Mouse (Mus musculus) limb, embryonic 14.5 days (tissue): Measurements from ENCODE around the gene Grik4. TPM values are rescaled to one million over a fixed set of nuclear protein-coding genes. Genes with fewer than 3 reads are reported as not detected.
A peak's percentile ranks its signal among the peaks of the same experiment; 100 is the strongest.
"Not testable (repeated sequence)": the region's sequence is repeated elsewhere in the genome, so short reads cannot be mapped to it uniquely, and the experiment has no call there.

Source experiments
- ATAC-seq: fragments of 200-750 bp; cut with Nextera tagmentation; 2 replicates; pipeline ENCODE4 v1.8.0; 2017; ENCODE audit warnings: low read depth, moderate number of reproducible peaks, moderate TSS enrichment; ENCODE audit not compliant: low FRiP score
- DNase-seq: peaks from one replicate; pipeline ENCODE4 v3.0.0-alpha.2; 2015; ENCODE audit warnings: low spot score
- H3K27ac ChIP-seq: fragments of 300-500 bp; sonication (generic); replicated peaks from 2 replicates; pipeline ENCODE4 v1.5.1; 2014; ENCODE audit warnings: low read depth, mild to moderate bottlenecking, low read length, moderate library complexity, mixed read lengths
- H3K27me3 ChIP-seq: fragments of 300-500 bp; sonication (generic); 2 replicates; pipeline ENCODE4 v1.6.1; 2014; ENCODE audit warnings: low read length, mixed read lengths; ENCODE audit not compliant: control insufficient read depth, insufficient read depth
- H3K36me3 ChIP-seq: fragments of 300-500 bp; sonication (generic); 2 replicates; pipeline ENCODE4 v1.6.1; 2014; ENCODE audit warnings: mild to moderate bottlenecking, low read length, moderate library complexity, mixed read lengths; ENCODE audit not compliant: control insufficient read depth, insufficient read depth
- H3K4me1 ChIP-seq: fragments of 300-500 bp; sonication (generic); 2 replicates; pipeline ENCODE4 v1.6.1; 2014; ENCODE audit warnings: antibody characterized with exemption, low read length, mixed read lengths; ENCODE audit not compliant: control insufficient read depth, insufficient read depth
- H3K4me2 ChIP-seq: fragments of 300-500 bp; sonication (generic); replicated peaks from 2 replicates; pipeline ENCODE4 v1.6.1; 2014; ENCODE audit warnings: low read depth, mild to moderate bottlenecking, low read length, moderate library complexity; ENCODE audit not compliant: severe bottlenecking
- H3K4me3 ChIP-seq: fragments of 300-500 bp; sonication (generic); replicated peaks from 2 replicates; pipeline ENCODE4 v1.5.1; 2014; ENCODE audit warnings: low read length
- H3K9ac ChIP-seq: fragments of 300-500 bp; sonication (generic); 2 replicates; pipeline ENCODE4 v1.6.1; 2014; ENCODE audit warnings: mild to moderate bottlenecking, low read depth, low read length, moderate library complexity; ENCODE audit not compliant: severe bottlenecking
- H3K9me3 ChIP-seq: fragments of 300-500 bp; sonication (generic); 2 replicates; pipeline ENCODE4 v1.6.1; 2016; ENCODE audit warnings: low read length; ENCODE audit not compliant: control insufficient read depth
- POLR2A ChIP-seq: fragments of 200-500 bp; IDR thresholded peaks from 2 replicates; pipeline ENCODE4 v1.8.0; 2012; ENCODE audit warnings: inconsistent platforms, mild to moderate bottlenecking, moderate library complexity, borderline replicate concordance; ENCODE audit not compliant: insufficient read depth, insufficient read length; ENCODE audit errors: extremely low read depth
- WGBS: fragments of 180-500 bp; shearing (Covaris S2); extraction: QIAGEN DNeasy Blood & Tissue Kit; methylation state at CpG from one replicate; pipeline ENCODE4 v1.1.7; 2014; 5-methylcytosine and 5-hydroxymethylcytosine counted together
- polyA plus RNA-seq, 2 experiments: library from polyadenylated mRNA; depleted of rRNA in 1 of 2; stranded (reverse) in 1 of 2; unstranded in 1 of 2; fragments of >200 nt; fragmentation: Nextera tagmentation in 1 of 2; extraction: Ambion mirVana in 1 of 2; gene quantifications; 2 replicates each; pipeline versions ENCODE4 v1.2.1 to v1.2.3; 2012 to 2014

Grik4 gene
- polyA plus RNA-seq, 2 experiments, result 0.85 to 2.4 TPM

DNA sequence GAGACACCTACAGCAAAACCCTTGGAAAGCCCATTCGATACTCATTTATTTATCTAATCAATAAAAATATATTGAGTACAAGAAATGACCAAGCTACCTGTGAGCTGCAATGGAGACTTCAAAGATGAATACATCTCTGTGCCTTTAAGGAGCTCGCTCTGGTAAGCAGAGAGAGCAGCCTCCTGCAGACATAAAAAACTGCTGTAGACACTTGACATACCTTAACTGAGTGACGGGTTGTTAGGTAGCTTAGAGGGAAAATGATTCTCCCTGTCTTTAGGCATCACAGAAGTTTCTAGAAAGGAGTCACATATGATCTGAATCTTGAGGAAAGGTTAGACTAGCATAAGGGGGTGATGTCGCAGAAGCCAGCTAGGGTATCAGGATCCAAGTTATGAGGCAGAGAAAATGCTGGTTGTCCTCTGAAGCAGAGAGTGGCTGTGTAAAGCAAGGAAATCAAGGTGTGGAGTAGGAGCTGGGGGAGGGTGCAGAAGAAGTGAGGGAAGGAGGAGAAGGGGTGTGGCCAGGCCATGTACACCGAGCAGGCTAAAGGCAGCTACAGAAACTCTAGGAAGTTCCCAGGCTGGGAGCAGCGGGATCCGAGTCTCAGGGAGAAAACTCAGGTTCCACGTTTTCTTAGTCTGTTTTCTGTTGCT is 160.9 kb downstream of the Grik4 start:
- Histone ChIP-seq H3K27ac (no peak overlapping the region), H3K27me3 (no peaks in the 10 kb centered on the region; the same call in 1 of the 2 replicates), H3K4me2 (no peak overlapping the region), H3K4me3 (no peak overlapping the region), H3K9ac (no peak overlapping the region), H3K9me3 (no peaks in the 10 kb centered on the region), H3K36me3 (no peaks in the 10 kb centered on the region), H3K4me1 (no peaks in the 10 kb centered on the region; the same call in none of the 2 replicates)
- 28% methylated on average over 8 of the region's 8 CpGs for WGBS
- ATAC-seq, result no peak
- DNase-seq, result peak; percentile 16
- TF ChIP-seq POLR2A, result no peak

DNA sequence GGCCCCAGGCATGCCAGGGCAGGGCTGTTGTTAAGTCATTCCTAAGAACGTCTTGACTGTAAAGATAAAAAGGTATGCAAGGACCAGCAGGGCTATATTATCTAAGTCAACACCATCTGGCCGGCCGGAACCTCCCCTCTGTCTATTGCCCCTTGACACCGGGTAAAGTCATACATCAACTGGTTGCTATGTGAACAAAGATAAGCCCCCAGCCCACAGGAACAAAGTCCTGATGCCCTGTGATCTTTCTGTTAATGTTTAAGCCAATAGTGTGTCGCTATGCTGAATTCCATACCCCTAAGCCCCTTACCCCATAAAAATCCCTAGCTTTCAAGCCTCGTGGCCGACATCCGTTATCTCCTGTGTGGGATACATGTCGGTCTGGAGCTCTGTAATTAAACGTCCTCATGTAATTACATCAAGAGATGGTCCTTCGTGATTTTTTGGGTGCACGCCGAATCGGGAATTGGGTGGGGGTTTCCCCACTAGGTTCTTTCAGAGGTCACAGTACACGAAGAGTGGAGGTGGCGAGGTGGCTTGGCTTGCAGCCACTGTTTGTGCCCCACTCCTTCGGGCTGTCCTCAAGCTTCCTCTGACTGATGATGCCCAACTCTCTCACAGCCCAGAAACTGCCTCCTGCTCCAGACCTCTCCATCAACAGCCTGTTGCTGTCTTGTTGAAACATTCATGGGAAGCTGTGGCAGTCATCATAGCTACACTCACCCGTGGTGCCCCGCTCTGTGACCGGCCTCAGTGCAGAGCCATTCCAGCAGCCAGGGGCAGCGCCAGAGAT is 165.6 kb downstream of the Grik4 start:
- DNase-seq, H3K9ac ChIP-seq, H3K4me1 ChIP-seq, H3K4me3 ChIP-seq, H3K27ac ChIP-seq, ATAC-seq, H3K27me3 ChIP-seq, H3K36me3 ChIP-seq, H3K9me3 ChIP-seq, H3K4me2 ChIP-seq: not testable (repeated sequence)
- WGBS, result 31% methylated on average over 21 of the region's 21 CpGs

DNA sequence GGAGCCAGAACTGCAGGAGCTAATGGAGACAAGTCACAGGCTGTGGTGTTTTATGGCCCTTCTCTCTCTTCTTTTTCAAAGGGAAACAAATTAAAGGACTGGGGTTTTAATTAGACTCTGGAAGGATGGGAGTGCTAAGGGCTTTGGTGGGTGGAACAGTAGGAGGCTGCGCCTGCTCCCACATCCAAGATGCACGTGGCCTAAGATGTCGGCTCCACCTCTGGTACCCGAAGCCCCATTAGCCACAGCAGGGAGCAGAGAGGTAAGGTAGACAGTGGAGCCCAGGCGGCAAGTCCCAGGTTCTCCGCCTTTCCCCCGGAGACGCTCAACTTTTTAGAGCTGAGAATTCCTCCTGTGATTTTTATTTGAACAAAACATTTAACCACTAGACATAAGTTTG is 166.4 kb downstream of the Grik4 start:
- Histone ChIP-seq H3K9me3 (no peaks in the 10 kb centered on the region), H3K36me3 (no peaks in the 10 kb centered on the region), H3K9ac (no peak overlapping the region), H3K27ac (no peak overlapping the region), H3K27me3 (no peaks in the 10 kb centered on the region; the same call in 1 of the 2 replicates), H3K4me2 (no peak overlapping the region), H3K4me3 (no peak overlapping the region), H3K4me1 (no peaks in the 10 kb centered on the region; the same call in 1 of the 2 replicates)
- ATAC-seq, result no peak
- no peak for DNase-seq
- no peak for TF ChIP-seq POLR2A
- 22% methylated on average over 8 of the region's 8 CpGs for WGBS

DNA sequence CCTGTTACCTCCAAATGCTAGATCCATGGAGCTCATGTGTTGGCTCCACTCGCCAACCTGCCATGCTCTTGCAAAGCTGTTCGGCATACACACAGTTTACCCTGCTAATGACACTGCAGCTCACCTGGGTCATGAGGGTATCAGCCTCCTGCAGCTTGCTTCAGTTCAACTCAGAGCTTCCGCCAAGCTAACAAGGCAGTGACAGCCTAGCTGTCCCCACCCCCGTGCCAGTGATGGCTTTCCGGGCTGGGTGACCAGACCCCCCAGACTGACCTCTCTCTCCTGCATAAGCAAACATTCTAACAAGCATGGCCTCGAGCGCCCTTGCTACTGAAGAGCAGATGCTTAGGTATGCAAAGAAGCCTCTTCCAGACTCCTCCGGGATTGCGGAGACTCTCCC is 167.5 kb downstream of the Grik4 start:
- Histone ChIP-seq H3K4me3 (no peak overlapping the region), H3K27ac (no peak overlapping the region), H3K9me3 (no peaks in the 10 kb centered on the region), H3K36me3 (no peaks in the 10 kb centered on the region), H3K27me3 (no peaks in the 10 kb centered on the region; the same call in 1 of the 2 replicates), H3K4me2 (no peak overlapping the region), H3K4me1 (no peaks in the 10 kb centered on the region; the same call in 1 of the 2 replicates), H3K9ac (no peak overlapping the region)
- ATAC-seq (no peak), DNase-seq (no peak)
- 44% methylated on average over 9 of the region's 9 CpGs for WGBS
- TF ChIP-seq POLR2A, result no peak

GRCm38 (mm10) chr9:42764823-42765560 is 179.3 kb downstream of the Grik4 start:
- Histone ChIP-seq H3K4me2 (0 out of 2 replicates have a peak overlapping the region, but pooled peaks have one; percentile 5), H3K36me3 (no peaks in the 10 kb centered on the region), H3K4me3 (no peak overlapping the region), H3K4me1 (peaks cover 14% of the 10 kb centered on the region), H3K9ac (no peak overlapping the region), H3K9me3 (no peaks in the 10 kb centered on the region), H3K27ac (no peak overlapping the region), H3K27me3 (no peaks in the 10 kb centered on the region)
- ATAC-seq, result peak; percentile 26; the same call in 1 of the 2 replicates
- TF ChIP-seq POLR2A, result no peak
- WGBS, result 17% methylated on average over 11 of the region's 11 CpGs
- peak; percentile 31 for DNase-seq
